Mouse (Mus musculus): ENCODE results near the gene Zfp536.

Zfp536 gene

DNA sequence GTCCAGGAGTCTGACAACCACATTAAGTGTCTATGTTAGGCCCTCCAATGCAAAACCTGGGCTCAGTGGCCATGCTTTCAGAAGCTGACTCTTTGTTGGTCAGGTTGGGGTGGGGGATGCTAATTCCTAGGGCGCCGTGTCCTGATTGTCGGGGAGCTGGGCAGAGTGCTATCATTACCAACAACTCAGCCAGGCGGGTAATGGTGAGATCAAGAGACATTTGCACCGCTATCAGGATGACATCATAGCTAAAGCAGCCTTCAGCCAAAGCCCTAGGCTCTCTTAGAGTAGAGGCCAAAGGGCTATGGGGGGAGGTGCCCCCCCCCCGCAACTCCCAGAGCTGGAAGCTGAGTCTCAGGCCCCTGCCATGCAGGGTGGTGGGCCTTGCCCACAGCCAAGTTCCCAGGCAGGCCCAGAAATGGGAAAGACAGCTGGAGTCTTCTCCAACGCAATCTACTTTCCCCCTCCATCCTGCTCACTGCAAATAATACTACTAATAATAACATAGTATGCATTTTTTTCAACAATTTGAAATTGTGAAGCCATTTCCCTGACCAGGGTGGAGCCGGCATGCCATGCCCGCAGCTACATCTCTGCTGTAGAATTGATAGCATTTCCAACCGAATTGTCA, 5.0 kb downstream of the Zfp536 start:
- ATAC-seq (ENCODE audit: insufficient number of reproducible peaks, low FRiP score, low TSS enrichment), result no peak

DNA sequence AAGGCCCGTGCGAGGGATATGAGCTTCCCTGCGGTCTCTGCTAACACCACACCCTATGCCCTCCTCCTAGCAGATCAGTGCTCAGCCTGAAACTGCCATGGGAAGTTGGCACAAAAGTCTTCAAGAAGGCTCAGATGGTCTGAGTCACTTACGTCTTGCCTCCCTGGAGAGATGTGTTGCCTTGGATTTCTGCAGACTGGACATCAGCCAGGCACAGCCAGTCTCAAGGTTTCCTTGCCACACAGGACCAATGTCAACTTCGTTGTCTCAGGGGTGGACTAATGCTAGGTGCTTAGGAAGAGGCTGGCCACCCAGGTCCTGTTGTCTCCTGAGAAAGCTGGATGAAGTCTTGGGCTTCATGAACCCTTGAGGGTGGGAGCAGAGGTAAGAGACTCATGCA, 14.6 kb downstream of the Zfp536 start:
- no peak for ATAC-seq (ENCODE audit: insufficient number of reproducible peaks, low FRiP score, low TSS enrichment)

GRCm38 (mm10) chr7:37753024-37753423, 20.4 kb downstream of the Zfp536 start:
- ATAC-seq (ENCODE audit: insufficient number of reproducible peaks, low FRiP score, low TSS enrichment), result no peak

DNA sequence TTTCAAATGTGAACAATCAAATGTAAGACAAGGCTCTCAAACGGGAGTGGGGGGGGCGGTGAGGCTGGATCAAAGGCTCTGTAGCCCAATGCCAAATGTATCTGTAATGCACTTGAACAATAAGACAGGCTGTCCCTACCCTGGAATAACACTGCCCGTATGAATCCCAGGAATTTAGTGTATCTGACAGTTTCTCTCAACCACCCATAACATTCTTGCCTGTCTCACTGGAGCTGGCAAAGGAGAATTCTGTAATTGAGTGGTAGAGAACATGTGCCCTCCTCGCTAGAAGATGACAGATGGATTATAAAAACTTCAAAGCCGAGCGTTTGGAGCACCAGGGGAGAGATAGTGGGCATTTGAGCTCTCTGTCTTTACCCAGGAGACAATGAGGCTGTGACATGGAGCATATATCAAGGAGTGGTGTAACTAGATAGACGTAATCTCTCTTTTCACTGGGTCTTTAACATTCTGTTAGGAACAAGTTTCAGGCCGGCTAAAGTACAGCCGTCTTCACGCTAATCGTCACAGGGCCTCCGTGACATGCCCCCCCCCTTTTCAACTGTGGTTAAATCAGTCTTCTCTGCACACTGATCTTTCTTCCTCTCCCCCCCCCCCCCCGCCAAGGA, 27.2 kb downstream of the Zfp536 start:
- no peak for ATAC-seq (ENCODE audit: insufficient number of reproducible peaks, low FRiP score, low TSS enrichment)

GRCm38 (mm10) chr7:37743350-37743749, 30.1 kb downstream of the Zfp536 start:
- ATAC-seq (ENCODE audit: insufficient number of reproducible peaks, low FRiP score, low TSS enrichment), result no peak

GRCm38 (mm10) chr7:37737191-37737590, 36.2 kb downstream of the Zfp536 start:
- no peak for ATAC-seq (ENCODE audit: insufficient number of reproducible peaks, low FRiP score, low TSS enrichment)

- no peak for ATAC-seq (ENCODE audit: insufficient number of reproducible peaks, low FRiP score, low TSS enrichment)
These were observed 37.1 kb downstream of the Zfp536 start for GRCm38 (mm10) chr7:37736413-37736720.

GRCm38 (mm10) chr7:37735707-37736412, 37.6 kb downstream of the Zfp536 start:
- no peak for ATAC-seq (ENCODE audit: insufficient number of reproducible peaks, low FRiP score, low TSS enrichment)

DNA sequence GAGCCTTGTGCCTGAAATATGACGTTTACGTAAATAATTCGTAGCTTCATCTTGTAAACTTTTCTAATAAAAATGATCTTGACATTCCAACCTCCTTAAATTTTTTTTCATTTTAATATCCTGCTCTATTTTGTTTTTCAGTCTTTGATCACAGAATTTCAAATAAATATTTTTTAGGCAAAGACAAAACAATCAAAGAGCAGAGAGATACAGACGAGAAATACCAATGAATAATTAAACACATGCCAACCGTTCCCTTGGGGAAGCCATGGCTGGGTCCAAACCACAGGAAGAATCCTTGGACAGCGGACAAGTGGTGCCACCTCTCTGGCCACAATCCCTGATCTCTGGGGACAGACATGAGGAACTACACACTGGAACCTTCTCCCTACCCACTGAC, 38.3 kb downstream of the Zfp536 start:
- ATAC-seq (ENCODE audit: insufficient number of reproducible peaks, low FRiP score, low TSS enrichment), result no peak

DNA sequence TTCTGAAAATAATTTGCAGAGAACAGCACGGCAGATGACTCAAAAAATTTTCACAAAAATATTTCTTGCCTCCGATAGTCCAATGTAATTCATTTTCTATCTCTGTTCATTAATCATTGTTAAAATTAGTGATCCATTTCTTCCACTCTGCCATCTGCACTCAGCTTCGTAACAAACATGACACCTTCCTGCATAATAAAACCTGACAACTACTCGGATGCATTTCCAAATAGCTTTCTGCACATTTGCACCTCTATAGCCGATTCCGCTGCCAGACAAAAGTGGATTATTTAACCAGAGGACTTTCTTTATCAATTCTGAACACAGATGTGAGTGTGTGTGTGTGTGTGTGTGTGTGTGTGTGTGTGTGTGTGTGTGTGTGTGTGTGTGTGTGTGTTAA, 38.9 kb downstream of the Zfp536 start:
- no peak for ATAC-seq (ENCODE audit: insufficient number of reproducible peaks, low FRiP score, low TSS enrichment)

- ATAC-seq (ENCODE audit: insufficient number of reproducible peaks, low FRiP score, low TSS enrichment), result no peak
These were observed 39.4 kb downstream of the Zfp536 start for GRCm38 (mm10) chr7:37733996-37734395.

DNA sequence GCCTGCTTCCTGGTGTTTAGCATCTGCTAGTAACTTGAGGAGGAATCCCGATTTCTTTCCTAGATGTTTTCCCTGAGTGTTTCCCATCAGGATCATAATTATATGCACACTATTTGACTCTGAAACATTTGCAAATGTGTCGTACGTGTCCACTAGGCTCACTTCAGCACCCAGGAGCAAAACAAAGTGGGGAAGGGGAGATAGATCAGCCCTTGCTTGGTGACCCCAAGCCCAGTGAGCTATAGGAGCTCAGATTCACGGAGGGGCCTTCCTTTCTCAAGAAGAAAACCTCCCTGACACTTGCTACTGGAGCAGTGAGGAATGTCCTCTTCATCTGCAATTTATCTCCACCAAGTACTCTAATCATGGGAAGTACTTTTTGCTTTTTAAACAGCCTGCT, 40.7 kb downstream of the Zfp536 start:
- no peak for ATAC-seq (ENCODE audit: insufficient number of reproducible peaks, low FRiP score, low TSS enrichment)

DNA sequence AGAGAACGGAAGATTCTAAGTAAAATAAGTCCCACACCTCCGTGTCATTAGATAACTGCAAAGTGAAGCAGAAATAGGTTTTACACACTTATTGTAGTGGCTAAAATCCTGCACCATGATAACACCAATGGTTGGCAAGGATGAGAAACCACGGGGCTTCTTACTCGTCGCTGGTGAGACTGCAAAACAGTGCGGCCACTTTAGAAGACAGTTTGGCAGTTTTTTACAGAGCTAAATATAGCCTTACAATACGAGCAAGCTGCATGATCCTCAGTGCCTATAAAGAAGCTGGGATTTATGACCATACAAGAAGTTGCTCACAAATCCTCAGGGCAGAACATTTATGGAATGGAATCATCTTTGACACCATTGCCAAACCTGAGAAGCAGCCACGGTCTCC, 45.7 kb downstream of the Zfp536 start:
- ATAC-seq (ENCODE audit: insufficient number of reproducible peaks, low FRiP score, low TSS enrichment), result no peak

- no peak for ATAC-seq (ENCODE audit: insufficient number of reproducible peaks, low FRiP score, low TSS enrichment)
These were observed 49.2 kb downstream of the Zfp536 start for GRCm38 (mm10) chr7:37724002-37724790.

DNA sequence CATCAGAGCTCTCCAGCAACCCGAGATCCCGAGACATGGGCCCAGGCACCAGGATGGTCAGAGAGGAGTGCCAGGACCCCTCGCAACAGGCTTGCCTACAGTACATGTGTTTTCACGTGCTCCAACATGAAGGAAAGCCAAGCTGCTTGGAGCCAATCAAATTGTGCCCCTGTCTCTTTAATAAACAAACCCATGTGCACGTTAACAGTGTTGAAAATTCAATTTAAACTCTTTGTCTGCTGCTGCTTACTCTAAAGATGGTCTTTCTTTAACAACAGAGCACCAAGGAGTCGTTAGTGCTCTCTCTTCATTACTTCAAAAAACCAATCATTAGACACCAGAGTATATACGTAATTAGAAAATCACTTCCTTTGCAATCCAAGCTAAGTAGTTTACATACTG, 50.2 kb downstream of the Zfp536 start:
- no peak for ATAC-seq (ENCODE audit: insufficient number of reproducible peaks, low FRiP score, low TSS enrichment)

DNA sequence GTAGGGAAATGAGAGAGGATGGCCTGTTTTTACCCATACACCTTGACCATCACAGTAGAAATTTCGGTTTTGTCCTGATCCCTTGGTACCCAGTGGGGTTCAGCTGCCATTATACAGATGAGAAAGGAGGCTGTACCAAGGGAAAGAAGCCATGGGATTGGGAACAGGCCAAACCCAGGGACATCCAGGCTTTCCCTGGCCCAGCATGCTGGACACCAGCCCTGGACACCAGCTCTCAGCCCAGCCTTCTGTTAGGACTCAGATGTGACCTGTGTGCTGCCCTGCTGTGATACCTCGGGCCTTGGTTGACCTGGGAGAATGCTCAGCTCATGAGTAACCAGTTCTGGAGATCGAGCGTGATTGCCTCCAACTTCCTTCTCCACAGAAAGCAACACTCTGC, 51.8 kb downstream of the Zfp536 start:
- ATAC-seq (ENCODE audit: insufficient number of reproducible peaks, low FRiP score, low TSS enrichment), result no peak

GRCm38 (mm10) chr7:37718671-37719402, 54.6 kb downstream of the Zfp536 start:
- ATAC-seq (ENCODE audit: insufficient number of reproducible peaks, low FRiP score, low TSS enrichment), result 0 out of 2 replicates have a peak, but pooled peaks have one; percentile 41

- no peak; the same call in 1 of the 2 replicates for ATAC-seq (ENCODE audit: insufficient number of reproducible peaks, low FRiP score, low TSS enrichment)
These were observed 56.4 kb downstream of the Zfp536 start for GRCm38 (mm10) chr7:37717071-37717470.

GRCm38 (mm10) chr7:37716626-37717025, 56.8 kb downstream of the Zfp536 start:
- ATAC-seq (ENCODE audit: insufficient number of reproducible peaks, low FRiP score, low TSS enrichment), result no peak

- ATAC-seq (ENCODE audit: insufficient number of reproducible peaks, low FRiP score, low TSS enrichment), result no peak
These were observed 69.0 kb downstream of the Zfp536 start for GRCm38 (mm10) chr7:37704464-37704863.
